Mouse (Mus musculus): ENCODE data around the gene Mlc1.

- TF ChIP-seq POLR2A (IDR thresholded peaks at IDR 0.05; ENCODE audit: control insufficient read depth, extremely low read depth, insufficient read depth, low read length, poor library complexity) (no peak), CTCF (IDR thresholded peaks at IDR 0.05; ENCODE audit: borderline replicate concordance, control insufficient read depth, extremely low read depth, insufficient read depth, low read length, poor library complexity) (no peak)
These were observed 62.4 kb downstream of the Mlc1 start for GRCm38 (mm10) chr15:88916366-88916765.
